ENCODE assay signal across 8 mouse cellular contexts in genomic region chr2:168229116-168230025, GRCm38 (mm10). TPM values are rescaled to one million over a fixed set of nuclear protein-coding genes. Genes with fewer than 3 reads are reported as not detected.
DNase-seq lines count a peak whose midpoint lies in the region; ATAC-seq and TF ChIP-seq lines count a peak whose summit lies in the region.

No protein-coding gene starts in this region.

- ATAC-seq in embryonic facial prominence, embryonic 14.5 days (ENCODE audit: low read depth) = 0 out of 2 replicates have a peak, but pooled peaks have one; percentile 1
- ATAC-seq in heart, embryonic 16.5 days (replicated peaks; ENCODE audit: extremely low read depth, insufficient read depth, low FRiP score) = 0 out of 2 replicates have a peak, but pooled peaks have one; percentile 8
- peak; percentile 13 for ATAC-seq in lung, postnatal 0 days

- H3K9me3 ChIP-seq in embryonic facial prominence, embryonic 14.5 days (ENCODE audit: control insufficient read depth, low read length) = no peaks in the 10 kb centered on the region
- no peaks in the 10 kb centered on the region for H3K9me3 ChIP-seq in heart, embryonic 16.5 days (replicated peaks; ENCODE audit: control insufficient read depth, low read length)
- no peaks in the 10 kb centered on the region for H3K9me3 ChIP-seq in lung, postnatal 0 days (ENCODE audit: low read length)

- no peaks in the 10 kb centered on the region for H3K27me3 ChIP-seq in embryonic facial prominence, embryonic 14.5 days (replicated peaks; ENCODE audit: control insufficient read depth, insufficient read depth, low read length)
- no peaks in the 10 kb centered on the region for H3K27me3 ChIP-seq in heart, embryonic 16.5 days (ENCODE audit: control insufficient read depth, insufficient read depth, low read length)
- H3K27me3 ChIP-seq in lung, postnatal 0 days (replicated peaks; ENCODE audit: insufficient read depth, low read length) = no peaks in the 10 kb centered on the region

- peak overlapping the region; percentile 99 for H3K4me2 ChIP-seq in embryonic facial prominence, embryonic 14.5 days (ENCODE audit: low read depth, low read length)
- H3K4me2 ChIP-seq in heart, embryonic 16.5 days (ENCODE audit: low read depth, low read length) = peak overlapping the region; percentile 98
- H3K4me2 ChIP-seq in lung, postnatal 0 days (replicated peaks; ENCODE audit: low read depth, low read length) = peak overlapping the region; percentile 98

- TF ChIP-seq EP300 in lung, postnatal 0 days (IDR thresholded peaks at IDR 0.05) = no peak

- H3K9ac ChIP-seq in embryonic facial prominence, embryonic 14.5 days (ENCODE audit: low read depth, low read length) = peak overlapping the region; percentile 95
- peak overlapping the region; percentile 86 for H3K9ac ChIP-seq in heart, embryonic 16.5 days (ENCODE audit: low read length)
- H3K9ac ChIP-seq in lung, postnatal 0 days (replicated peaks; ENCODE audit: low read depth) = peak overlapping the region; percentile 90

- peak; percentile 33 for DNase-seq in embryo, embryonic 11 days
- DNase-seq in embryo, embryonic 9.5 days (ENCODE audit: extremely low spot score) = no peak
- peak; percentile 32 for DNase-seq in ZHBTc4 (ENCODE audit: low read depth, low spot score)
- no peak for DNase-seq in embryonic facial prominence, embryonic 14.5 days (ENCODE audit: low spot score)
- DNase-seq in kidney, postnatal 14 days = peak; percentile 49
- DNase-seq in lung, postnatal 0 days (ENCODE audit: low spot score) = peak; percentile 62
- DNase-seq in skeletal muscle tissue, adult 2 months (ENCODE audit: low read depth, low spot score) = peak; percentile 38

- H3K4me1 ChIP-seq in embryonic facial prominence, embryonic 14.5 days (ENCODE audit: control insufficient read depth, insufficient read depth, low read length) = peaks cover 18% of the 10 kb centered on the region
- H3K4me1 ChIP-seq in heart, embryonic 16.5 days (ENCODE audit: control insufficient read depth, insufficient read depth, low read length) = peaks cover 19% of the 10 kb centered on the region
- H3K4me1 ChIP-seq in lung, postnatal 0 days (ENCODE audit: insufficient read depth, low read depth, low read length) = peaks cover 12% of the 10 kb centered on the region; the same call in 1 of the 2 replicates

- H3K36me3 ChIP-seq in embryonic facial prominence, embryonic 14.5 days (ENCODE audit: control insufficient read depth, insufficient read depth, low read length) = peaks cover 49% of the 10 kb centered on the region
- peaks cover 30% of the 10 kb centered on the region for H3K36me3 ChIP-seq in heart, embryonic 16.5 days (ENCODE audit: control insufficient read depth, insufficient read depth)
- peaks cover 19% of the 10 kb centered on the region for H3K36me3 ChIP-seq in lung, postnatal 0 days (ENCODE audit: insufficient read depth, low read length)

- peak overlapping the region; percentile 93 for H3K27ac ChIP-seq in embryonic facial prominence, embryonic 14.5 days (replicated peaks; ENCODE audit: low read depth, low read length)
- peak overlapping the region; percentile 88 for H3K27ac ChIP-seq in heart, embryonic 16.5 days (ENCODE audit: low read length)
- H3K27ac ChIP-seq in lung, postnatal 0 days (ENCODE audit: low read length) = peak overlapping the region; percentile 94

- TF ChIP-seq CTCF in lung, postnatal 0 days (IDR thresholded peaks at IDR 0.05) = no peak

- 19% methylated on average over 41 of the region's 41 CpGs for WGBS in embryonic facial prominence, embryonic 14.5 days
- 15% methylated on average over 41 of the region's 41 CpGs for WGBS in heart, embryonic 16.5 days
- 17% methylated on average over 39 of the region's 41 CpGs for WGBS in lung, postnatal 0 days

- H3K4me3 ChIP-seq in embryonic facial prominence, embryonic 14.5 days (ENCODE audit: low read depth, low read length) = peak overlapping the region; percentile 100
- peak overlapping the region; percentile 90 for H3K4me3 ChIP-seq in heart, embryonic 16.5 days (ENCODE audit: low read length)
- peak overlapping the region; percentile 92 for H3K4me3 ChIP-seq in lung, postnatal 0 days (ENCODE audit: low read depth, low read length)

RNA-seq across cellular contexts. Expression of gene Gm20716, which starts 0.8 kb away (rescaled TPM):
- 21.5 and 22.0 TPM in 2 replicates for polyA plus RNA-seq in embryonic facial prominence, embryonic 14.5 days (2014; fragmentation: Nextera tagmentation; extraction: Ambion mirVana)
- 10.8 and 11.8 TPM in 2 replicates for polyA plus RNA-seq in heart, embryonic 16.5 days (2015; fragmentation: Nextera tagmentation; extraction: Ambion mirVana)
- polyA plus RNA-seq in lung, postnatal 0 days (2015; fragmentation: Nextera tagmentation; extraction: Ambion mirVana) = 8.4 and 11.6 TPM in 2 replicates

RNA-seq across cellular contexts. Expression of gene Dpm1, which starts 1.0 kb away (rescaled TPM):
- polyA plus RNA-seq in embryonic facial prominence, embryonic 14.5 days (2014; fragmentation: Nextera tagmentation; extraction: Ambion mirVana) = 84.6 and 86.6 TPM in 2 replicates
- 89.3 and 104 TPM in 2 replicates for polyA plus RNA-seq in heart, embryonic 16.5 days (2015; fragmentation: Nextera tagmentation; extraction: Ambion mirVana)
- 134 and 145 TPM in 2 replicates for polyA plus RNA-seq in lung, postnatal 0 days (2015; fragmentation: Nextera tagmentation; extraction: Ambion mirVana)

RNA-seq across cellular contexts. Expression of gene Mocs3, which starts 1.1 kb away (rescaled TPM):
- polyA plus RNA-seq in embryonic facial prominence, embryonic 14.5 days (2014; fragmentation: Nextera tagmentation; extraction: Ambion mirVana) = 8.8 and 8.9 TPM in 2 replicates
- 4.3 and 4.9 TPM in 2 replicates for polyA plus RNA-seq in heart, embryonic 16.5 days (2015; fragmentation: Nextera tagmentation; extraction: Ambion mirVana)
- polyA plus RNA-seq in lung, postnatal 0 days (2015; fragmentation: Nextera tagmentation; extraction: Ambion mirVana) = 5.6 and 5.9 TPM in 2 replicates

RNA-seq across cellular contexts. Expression of gene Adnp, which starts 22.5 kb away (rescaled TPM):
- polyA plus RNA-seq in embryonic facial prominence, embryonic 14.5 days (2014; fragmentation: Nextera tagmentation; extraction: Ambion mirVana) = 2.5 and 3.3 TPM in 2 replicates
- 1.4 and 1.6 TPM in 2 replicates for polyA plus RNA-seq in heart, embryonic 16.5 days (2015; fragmentation: Nextera tagmentation; extraction: Ambion mirVana)
- 3.4 and 4.9 TPM in 2 replicates for polyA plus RNA-seq in lung, postnatal 0 days (2015; fragmentation: Nextera tagmentation; extraction: Ambion mirVana)

RNA-seq across cellular contexts. Expression of gene Kcng1, which starts 52.2 kb away (rescaled TPM):
- polyA plus RNA-seq in embryonic facial prominence, embryonic 14.5 days (2014; fragmentation: Nextera tagmentation; extraction: Ambion mirVana) = 1.1 and 1.4 TPM in 2 replicates
- polyA plus RNA-seq in heart, embryonic 16.5 days (2015; fragmentation: Nextera tagmentation; extraction: Ambion mirVana) = 0.17 and 0.22 TPM in 2 replicates
- polyA plus RNA-seq in lung, postnatal 0 days (2015; fragmentation: Nextera tagmentation; extraction: Ambion mirVana) = 0.08 and 0.26 TPM in 2 replicates

Comparison
In these comparisons a context has a peak if more than half of its experiments do, and no peak if none do; other contexts are left out.
1. DNase-seq: peak in embryo, embryonic 11 days (single experiment), ZHBTc4 (single experiment), kidney, postnatal 14 days (single experiment), lung, postnatal 0 days (single experiment) and skeletal muscle tissue, adult 2 months (single experiment); none in embryo, embryonic 9.5 days (single experiment) and embryonic facial prominence, embryonic 14.5 days (single experiment).
2. Peak in every context shown above with its lines, with median percentiles within 50 percentile points of each other: ATAC-seq, H3K27ac ChIP-seq, H3K4me2 ChIP-seq, H3K4me3 ChIP-seq and H3K9ac ChIP-seq.